Mouse (Mus musculus) kidney, embryonic 15.5 days (tissue): ENCODE results near the gene Pitx2. TPM values are rescaled to one million over a fixed set of nuclear protein-coding genes. Genes with fewer than 3 reads are reported as not detected.
A peak's percentile ranks its signal among the peaks of the same experiment; 100 is the strongest.

Experiments used
- ATAC-seq: fragments of 200-750 bp; cut with Nextera tagmentation; replicated peaks from 2 replicates; pipeline ENCODE4 v1.8.0; 2017; ENCODE audit warnings: moderate TSS enrichment; ENCODE audit not compliant: low FRiP score
- H3K27ac ChIP-seq: fragments of 300-500 bp; sonication (generic); 2 replicates; pipeline ENCODE4 v1.5.1; 2015; ENCODE audit warnings: mild to moderate bottlenecking, inconsistent platforms
- H3K27me3 ChIP-seq: fragments of 300-500 bp; sonication (generic); 2 replicates; pipeline ENCODE4 v1.6.1; 2015; ENCODE audit warnings: inconsistent platforms
- H3K36me3 ChIP-seq: fragments of 300-500 bp; sonication (generic); 2 replicates; pipeline ENCODE4 v1.6.1; 2015; ENCODE audit warnings: inconsistent platforms
- H3K4me1 ChIP-seq: fragments of 300-500 bp; sonication (generic); 2 replicates; pipeline ENCODE4 v1.6.1; 2015; ENCODE audit warnings: inconsistent platforms
- H3K4me2 ChIP-seq: fragments of 300-500 bp; sonication (generic); 2 replicates; pipeline ENCODE4 v1.6.1; 2015; ENCODE audit warnings: moderate library complexity, mild to moderate bottlenecking, inconsistent platforms
- H3K4me3 ChIP-seq: fragments of 300-500 bp; sonication (generic); replicated peaks from 2 replicates; pipeline ENCODE4 v1.5.1; 2015; ENCODE audit warnings: mild to moderate bottlenecking, inconsistent platforms
- H3K9ac ChIP-seq: fragments of 300-500 bp; sonication (generic); 2 replicates; pipeline ENCODE4 v1.6.1; 2015; ENCODE audit warnings: mild to moderate bottlenecking, inconsistent platforms
- H3K9me3 ChIP-seq: fragments of 300-500 bp; sonication (generic); replicated peaks from 2 replicates; pipeline ENCODE4 v1.6.1; 2016; ENCODE audit warnings: inconsistent platforms
- WGBS: fragments of 180-500 bp; shearing (Covaris S2); methylation state at CpG from one replicate; pipeline ENCODE4 v1.1.7; 2015; ENCODE audit warnings: mixed read lengths; 5-methylcytosine and 5-hydroxymethylcytosine counted together
- polyA plus RNA-seq: library from polyadenylated mRNA; unstranded; fragments of >200 nt; fragmentation: Nextera tagmentation; extraction: Ambion mirVana; gene quantifications from 2 replicates; pipeline ENCODE4 v1.2.1, GENCODE M21; 2015

Gene Pitx2
- polyA plus RNA-seq, 1 experiment from 2014 or later, result 9.8 TPM

- Histone ChIP-seq H3K9me3 (no peaks in the 10 kb centered on the region), H3K4me3 (no peak overlapping the region), H3K27ac (no peak overlapping the region), H3K9ac (no peak overlapping the region), H3K36me3 (no peaks in the 10 kb centered on the region), H3K4me2 (no peak overlapping the region), H3K27me3 (no peaks in the 10 kb centered on the region), H3K4me1 (no peaks in the 10 kb centered on the region)
- no peak for ATAC-seq
- WGBS, result 86% methylated on average over 9 of the region's 9 CpGs
Measured at GRCm38 (mm10) chr3:129250997-129251396, 51.3 kb downstream of the Pitx2 start.

- ATAC-seq, result no peak
- 0 out of 2 replicates have a peak overlapping the region, but pooled peaks have one; percentile 12 for H3K4me2 ChIP-seq
- WGBS, result 48% methylated on average over 10 of the region's 10 CpGs
Measured at GRCm38 (mm10) chr3:129254246-129254645, 54.6 kb downstream of the Pitx2 start.

GRCm38 (mm10) chr3:129256283-129256682 lies 56.6 kb downstream of the Pitx2 start:
- no peaks in the 10 kb centered on the region for H3K4me1 ChIP-seq
- no peaks in the 10 kb centered on the region for H3K27me3 ChIP-seq
- H3K4me2 ChIP-seq, result peak overlapping the region; percentile 47
- no peak overlapping the region for H3K27ac ChIP-seq
- H3K4me3 ChIP-seq, result peak overlapping the region; percentile 22; the same call in 1 of the 2 replicates
- peak; percentile 64 for ATAC-seq
- no peaks in the 10 kb centered on the region for H3K36me3 ChIP-seq
- H3K9ac ChIP-seq, result no peak overlapping the region
- 55% methylated on average over 19 of the region's 19 CpGs for WGBS
- H3K9me3 ChIP-seq, result no peaks in the 10 kb centered on the region

More at GRCm38 (mm10) chr3:129254246-129254645, 54.6 kb downstream of the Pitx2 start:
- H3K9me3 ChIP-seq, result no peaks in the 10 kb centered on the region
- H3K9ac ChIP-seq, result no peak overlapping the region
- H3K27me3 ChIP-seq, result no peaks in the 10 kb centered on the region
- no peaks in the 10 kb centered on the region for H3K36me3 ChIP-seq
- no peak overlapping the region for H3K27ac ChIP-seq
- H3K4me1 ChIP-seq, result no peaks in the 10 kb centered on the region
- no peak overlapping the region for H3K4me3 ChIP-seq

- peak; percentile 46; the same call in 1 of the 2 replicates for ATAC-seq
Measured at GRCm38 (mm10) chr3:129256766-129257165, 57.1 kb downstream of the Pitx2 start.

GRCm38 (mm10) chr3:129258497-129258896 lies 58.8 kb downstream of the Pitx2 start:
- no peaks in the 10 kb centered on the region for H3K9me3 ChIP-seq
- 79% methylated on average over 5 of the region's 5 CpGs for WGBS

More at GRCm38 (mm10) chr3:129256766-129257165, 57.1 kb downstream of the Pitx2 start:
- no peak overlapping the region for H3K27ac ChIP-seq
- no peaks in the 10 kb centered on the region for H3K9me3 ChIP-seq
- peak overlapping the region; percentile 47 for H3K4me2 ChIP-seq
- 69% methylated on average over 8 of the region's 8 CpGs for WGBS
- no peaks in the 10 kb centered on the region for H3K36me3 ChIP-seq
- H3K4me3 ChIP-seq, result peak overlapping the region; percentile 22; the same call in 1 of the 2 replicates
- H3K27me3 ChIP-seq, result no peaks in the 10 kb centered on the region
- no peaks in the 10 kb centered on the region for H3K4me1 ChIP-seq
- no peak overlapping the region for H3K9ac ChIP-seq

More at GRCm38 (mm10) chr3:129258497-129258896, 58.8 kb downstream of the Pitx2 start:
- Histone ChIP-seq H3K36me3 (no peaks in the 10 kb centered on the region), H3K4me2 (no peak overlapping the region), H3K4me1 (no peaks in the 10 kb centered on the region), H3K4me3 (no peak overlapping the region), H3K9ac (no peak overlapping the region), H3K27me3 (no peaks in the 10 kb centered on the region), H3K27ac (no peak overlapping the region)
- no peak for ATAC-seq

Other genes with a start within 250 kb of the Pitx2 start
- 82.5 and 82.7 TPM in 2 replicates for gene Enpep, start 132.8 kb downstream of the Pitx2 start, polyA plus RNA-seq